Mouse (Mus musculus) limb, embryonic 15.5 days (tissue): ENCODE results near the gene Sgcd. TPM values are rescaled to one million over a fixed set of nuclear protein-coding genes. Genes with fewer than 3 reads are reported as not detected.

ENCODE experiments used
- ATAC-seq: fragments of 200-750 bp; cut with Nextera tagmentation; 2 replicates; pipeline ENCODE4 v1.8.0; 2017; ENCODE audit warnings: low read depth, moderate TSS enrichment; ENCODE audit not compliant: insufficient number of reproducible peaks, low FRiP score, low TSS enrichment
- H3K27ac ChIP-seq: fragments of 300-500 bp; sonication (generic); 2 replicates; pipeline ENCODE4 v1.5.1; 2015; ENCODE audit warnings: moderate library complexity, mild to moderate bottlenecking, inconsistent platforms
- H3K27me3 ChIP-seq: fragments of 300-500 bp; sonication (generic); 2 replicates; pipeline ENCODE4 v1.6.1; 2015; ENCODE audit warnings: inconsistent platforms
- H3K36me3 ChIP-seq: fragments of 300-500 bp; sonication (generic); 2 replicates; pipeline ENCODE4 v1.6.1; 2015; ENCODE audit warnings: inconsistent platforms
- H3K4me1 ChIP-seq: fragments of 300-500 bp; sonication (generic); 2 replicates; pipeline ENCODE4 v1.6.1; 2015; ENCODE audit warnings: inconsistent platforms
- H3K4me2 ChIP-seq: fragments of 300-500 bp; sonication (generic); 2 replicates; pipeline ENCODE4 v1.6.1; 2015; ENCODE audit warnings: mild to moderate bottlenecking, inconsistent platforms
- H3K4me3 ChIP-seq: fragments of 300-500 bp; sonication (generic); 2 replicates; pipeline ENCODE4 v1.5.1; 2015; ENCODE audit warnings: mild to moderate bottlenecking, inconsistent platforms
- H3K9ac ChIP-seq: fragments of 300-500 bp; sonication (generic); 2 replicates; pipeline ENCODE4 v1.6.1; 2015; ENCODE audit warnings: inconsistent platforms
- H3K9me3 ChIP-seq: fragments of 300-500 bp; sonication (generic); 2 replicates; pipeline ENCODE4 v1.6.1; 2016; ENCODE audit warnings: inconsistent platforms
- WGBS: fragments of 180-500 bp; shearing (Covaris S2); methylation state at CpG from one replicate; pipeline ENCODE4 v1.1.7; 2015; 5-methylcytosine and 5-hydroxymethylcytosine counted together
- polyA plus RNA-seq: library from polyadenylated mRNA; unstranded; fragments of >200 nt; fragmentation: Nextera tagmentation; extraction: Ambion mirVana; gene quantifications from 2 replicates; pipeline ENCODE4 v1.2.1, GENCODE M21; 2015

The Sgcd gene
- polyA plus RNA-seq, 1 experiment from 2014 or later = 14.0 TPM

DNA sequence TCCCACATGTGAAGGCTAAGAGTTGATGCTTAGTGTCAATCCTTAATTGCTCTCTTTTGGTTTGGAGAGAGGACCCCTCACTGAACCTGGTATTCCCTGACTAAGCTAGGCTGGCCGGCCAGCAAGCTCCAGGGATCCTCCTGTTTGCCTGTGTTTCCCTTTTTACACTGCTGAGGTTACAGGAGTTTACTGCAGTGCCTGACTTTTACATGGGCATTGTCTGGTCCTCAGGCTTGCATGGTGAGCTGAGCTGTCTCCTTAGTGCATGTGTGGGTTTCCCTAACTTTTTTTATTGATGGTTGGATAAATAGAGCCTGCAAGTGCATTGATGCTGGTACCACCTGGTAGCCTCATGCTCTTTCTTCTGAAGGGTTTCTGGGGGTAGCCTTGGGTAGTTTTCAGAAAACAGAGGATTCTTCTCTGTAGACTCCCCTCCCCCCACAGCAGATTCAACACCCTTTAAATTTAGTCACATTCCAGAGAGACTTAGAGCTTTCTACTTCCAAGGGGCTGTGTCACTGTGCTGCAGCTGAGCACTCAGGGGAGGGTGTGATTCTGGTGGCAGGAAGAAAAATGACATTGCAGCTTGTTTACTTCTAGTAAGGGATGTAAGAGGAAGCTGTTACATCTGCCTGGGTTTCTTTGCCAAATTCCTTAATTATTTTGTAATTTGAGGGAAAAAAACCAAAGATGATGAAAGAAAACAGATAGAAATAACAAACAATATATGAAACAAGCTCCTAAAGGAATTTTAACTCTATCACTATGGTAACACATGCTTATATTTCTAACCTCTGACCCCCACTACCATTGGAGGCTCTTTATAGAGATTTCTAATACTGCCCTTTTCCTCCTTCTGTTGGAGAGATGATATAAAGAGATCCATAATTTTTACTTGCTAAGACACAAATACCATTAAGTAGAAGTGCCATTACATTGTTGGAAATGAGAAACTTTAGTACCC is 831.8 kb downstream of the Sgcd start:
- Histone ChIP-seq H3K4me2 (no peak overlapping the region), H3K9me3 (no peaks in the 10 kb centered on the region), H3K27ac (no peak overlapping the region), H3K9ac (no peak overlapping the region), H3K27me3 (no peaks in the 10 kb centered on the region), H3K36me3 (no peaks in the 10 kb centered on the region), H3K4me1 (no peaks in the 10 kb centered on the region), H3K4me3 (no peak overlapping the region)
- no peak for ATAC-seq
- WGBS = 55% methylated on average over 1 of the region's 1 CpGs

DNA sequence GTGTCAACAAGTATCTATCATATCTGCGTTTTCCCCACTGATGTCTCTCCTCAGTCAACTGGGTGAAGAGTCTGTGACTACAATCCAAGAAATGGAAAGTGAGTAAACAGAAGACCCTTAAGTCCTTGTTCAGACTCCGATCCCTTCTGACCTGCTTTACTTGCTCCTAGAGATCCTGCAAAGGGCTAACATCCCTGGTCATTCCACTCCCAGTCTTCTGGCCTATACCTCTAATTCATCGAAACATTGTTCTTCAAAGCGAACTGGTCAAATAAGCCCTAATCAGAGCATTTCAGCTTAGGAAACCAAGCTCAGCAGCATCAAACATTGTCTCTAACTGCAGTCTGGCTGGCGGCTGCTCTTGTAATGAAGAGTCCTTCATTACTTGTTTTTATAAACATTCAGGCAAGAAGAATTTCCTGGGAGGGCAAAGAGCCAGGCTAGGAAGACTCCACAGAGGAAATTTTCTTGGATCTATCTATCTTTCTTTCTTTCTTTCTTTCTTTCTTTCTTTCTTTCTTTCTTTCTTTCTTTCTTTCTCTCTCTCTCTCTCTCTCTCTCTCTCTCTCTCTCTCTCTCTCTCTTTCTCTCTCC is 833.8 kb downstream of the Sgcd start:
- Histone ChIP-seq H3K9ac (no peak overlapping the region), H3K9me3 (no peaks in the 10 kb centered on the region), H3K4me1 (no peaks in the 10 kb centered on the region), H3K36me3 (no peaks in the 10 kb centered on the region), H3K4me3 (no peak overlapping the region), H3K4me2 (no peak overlapping the region), H3K27me3 (no peaks in the 10 kb centered on the region), H3K27ac (no peak overlapping the region)
- WGBS = 73% methylated on average over 5 of the region's 5 CpGs
- no peak for ATAC-seq

DNA sequence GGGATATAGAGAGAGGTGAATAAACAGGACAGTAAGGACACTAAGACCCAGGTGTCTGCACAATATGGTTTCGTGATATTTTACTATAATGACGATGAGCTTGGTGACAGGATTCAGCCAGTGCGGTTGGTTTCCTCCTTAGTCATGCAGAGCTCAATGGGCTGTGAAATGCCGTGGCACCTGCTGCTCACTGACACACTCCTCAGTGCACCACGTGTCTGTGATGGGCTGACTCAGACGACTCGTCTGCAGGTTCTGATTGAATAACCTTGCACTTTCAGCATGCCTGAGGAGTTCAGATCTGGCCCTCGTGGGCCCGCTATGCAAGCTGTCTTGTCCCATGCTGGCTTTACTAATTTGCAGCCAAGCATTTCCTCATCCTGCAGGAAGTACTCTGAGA is 839.2 kb downstream of the Sgcd start:
- Histone ChIP-seq H3K27ac (no peak overlapping the region), H3K4me1 (no peaks in the 10 kb centered on the region), H3K27me3 (no peaks in the 10 kb centered on the region), H3K36me3 (no peaks in the 10 kb centered on the region), H3K4me2 (no peak overlapping the region), H3K9ac (no peak overlapping the region), H3K9me3 (no peaks in the 10 kb centered on the region), H3K4me3 (no peak overlapping the region)
- ATAC-seq = no peak
- WGBS = 81% methylated on average over 9 of the region's 9 CpGs

DNA sequence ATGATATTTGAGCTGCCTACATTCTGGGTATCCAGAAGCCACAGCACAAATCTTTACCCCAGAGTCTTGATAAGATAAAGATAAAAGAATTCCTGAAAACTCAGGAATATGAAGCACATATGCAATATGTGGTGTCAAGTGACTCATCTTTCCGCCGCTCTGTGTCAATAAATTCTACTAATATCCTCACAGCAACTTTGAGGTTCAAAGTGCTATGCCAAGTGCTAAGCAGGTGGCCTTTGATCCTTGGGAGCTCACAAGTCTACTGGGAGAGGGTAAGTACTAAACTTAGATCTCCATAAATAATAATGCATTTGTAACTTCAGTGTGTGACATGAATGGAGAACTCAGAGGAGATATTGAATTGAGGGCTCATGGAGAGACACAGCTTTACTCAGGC is 848.9 kb downstream of the Sgcd start:
- no peaks in the 10 kb centered on the region for H3K9me3 ChIP-seq
- no peak overlapping the region for H3K4me2 ChIP-seq
- WGBS = 73% methylated on average over 2 of the region's 2 CpGs
- H3K4me3 ChIP-seq = no peak overlapping the region
- H3K9ac ChIP-seq = no peak overlapping the region
- ATAC-seq = no peak
- no peak overlapping the region for H3K27ac ChIP-seq
- no peaks in the 10 kb centered on the region for H3K36me3 ChIP-seq
- no peaks in the 10 kb centered on the region for H3K4me1 ChIP-seq
- H3K27me3 ChIP-seq = no peaks in the 10 kb centered on the region

DNA sequence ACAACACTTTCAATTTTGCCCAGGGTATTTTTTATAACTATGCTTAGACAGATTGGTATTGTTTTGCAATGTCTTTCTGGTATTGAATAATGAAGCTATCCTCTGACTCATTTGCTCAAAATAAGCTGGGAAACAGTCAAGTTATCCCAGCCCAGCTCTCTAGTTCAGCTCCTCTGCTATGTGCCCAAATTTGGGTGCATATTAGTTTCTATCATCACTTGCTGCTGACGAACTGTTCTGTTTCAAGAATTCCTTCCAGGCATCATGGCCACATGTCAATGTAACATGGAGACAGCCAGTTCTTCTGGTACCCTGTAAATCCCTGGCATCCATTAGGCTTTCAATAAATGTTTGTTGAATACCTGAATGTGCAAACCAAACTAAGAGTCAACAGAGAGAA is 849.5 kb downstream of the Sgcd start:
- H3K4me1 ChIP-seq = no peaks in the 10 kb centered on the region
- no peak overlapping the region for H3K4me2 ChIP-seq
- no peaks in the 10 kb centered on the region for H3K36me3 ChIP-seq
- no peak overlapping the region for H3K9ac ChIP-seq
- WGBS = 56% methylated on average over 1 of the region's 1 CpGs
- H3K4me3 ChIP-seq = no peak overlapping the region
- ATAC-seq = no peak
- no peak overlapping the region for H3K27ac ChIP-seq
- H3K27me3 ChIP-seq = no peaks in the 10 kb centered on the region
- no peaks in the 10 kb centered on the region for H3K9me3 ChIP-seq

DNA sequence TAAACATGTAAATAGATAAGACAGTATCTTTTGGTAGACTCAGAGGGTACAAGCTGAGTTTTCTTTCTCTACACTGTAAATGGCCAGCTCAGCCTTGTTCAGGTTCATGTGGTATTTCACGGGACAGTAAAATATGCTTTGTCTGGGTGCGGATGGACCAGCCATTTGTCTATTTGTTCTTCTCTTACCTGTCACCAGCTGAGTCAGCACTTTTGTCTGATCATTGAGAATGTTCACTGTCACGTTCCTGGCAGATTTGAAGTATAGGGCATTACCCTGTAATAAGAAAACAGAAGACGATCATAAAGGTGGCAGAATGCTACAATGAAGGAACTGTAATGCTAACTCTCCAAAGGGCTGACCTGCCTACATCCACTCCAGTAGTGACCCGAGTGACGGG is 856.4 kb downstream of the Sgcd start:
- Histone ChIP-seq H3K4me1 (no peaks in the 10 kb centered on the region), H3K36me3 (no peaks in the 10 kb centered on the region), H3K27me3 (no peaks in the 10 kb centered on the region), H3K4me3 (no peak overlapping the region), H3K9me3 (no peaks in the 10 kb centered on the region), H3K9ac (no peak overlapping the region), H3K27ac (no peak overlapping the region), H3K4me2 (no peak overlapping the region)
- ATAC-seq = no peak
- 90% methylated on average over 6 of the region's 6 CpGs for WGBS

DNA sequence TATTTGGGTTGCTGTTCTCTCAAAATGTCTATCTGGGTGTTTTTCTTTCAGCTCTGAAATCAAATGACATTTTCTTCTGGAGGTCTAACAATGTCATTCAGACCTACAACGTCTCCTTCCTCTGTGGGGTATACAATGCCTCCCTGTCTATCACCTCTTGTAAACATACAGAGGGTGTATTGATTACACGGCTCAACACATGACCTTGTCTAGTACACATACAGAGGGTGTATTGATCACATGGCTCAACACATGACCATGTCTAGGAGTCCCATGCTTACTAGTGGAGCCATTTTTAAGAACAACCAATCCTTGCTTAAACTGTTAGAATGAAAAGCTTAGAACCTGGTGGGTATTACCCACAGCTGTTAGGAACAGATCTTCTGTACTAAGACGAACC is 858.3 kb downstream of the Sgcd start:
- Histone ChIP-seq H3K9ac (no peak overlapping the region), H3K27me3 (no peaks in the 10 kb centered on the region), H3K36me3 (no peaks in the 10 kb centered on the region), H3K27ac (no peak overlapping the region), H3K4me3 (no peak overlapping the region), H3K4me2 (no peak overlapping the region), H3K4me1 (no peaks in the 10 kb centered on the region), H3K9me3 (no peaks in the 10 kb centered on the region)
- no peak for ATAC-seq
- 53% methylated on average over 3 of the region's 3 CpGs for WGBS

DNA sequence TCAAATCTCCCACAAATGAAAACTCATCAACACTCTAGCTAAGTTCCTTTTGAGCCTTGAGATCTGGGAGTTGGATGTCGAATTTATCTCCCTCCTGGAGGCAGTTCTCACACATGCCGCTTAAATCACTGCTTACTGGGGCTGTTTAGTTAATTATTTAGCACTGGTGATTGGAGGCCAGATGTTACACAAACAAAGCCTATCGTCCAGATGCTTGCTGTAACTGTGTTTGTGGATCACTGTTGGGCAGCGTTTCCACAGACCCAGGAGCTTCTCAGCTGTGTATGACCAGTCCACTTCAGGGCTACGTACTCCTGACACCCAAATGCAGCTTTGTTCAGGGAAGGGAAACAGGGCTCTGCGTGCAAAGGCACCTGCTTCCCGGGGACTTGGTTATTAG is 858.8 kb downstream of the Sgcd start:
- H3K4me1 ChIP-seq = no peaks in the 10 kb centered on the region
- H3K27me3 ChIP-seq = no peaks in the 10 kb centered on the region
- no peaks in the 10 kb centered on the region for H3K9me3 ChIP-seq
- ATAC-seq = no peak
- H3K36me3 ChIP-seq = no peaks in the 10 kb centered on the region
- no peak overlapping the region for H3K4me2 ChIP-seq
- WGBS = 33% methylated on average over 7 of the region's 7 CpGs
- H3K27ac ChIP-seq = no peak overlapping the region
- no peak overlapping the region for H3K9ac ChIP-seq
- H3K4me3 ChIP-seq = no peak overlapping the region

DNA sequence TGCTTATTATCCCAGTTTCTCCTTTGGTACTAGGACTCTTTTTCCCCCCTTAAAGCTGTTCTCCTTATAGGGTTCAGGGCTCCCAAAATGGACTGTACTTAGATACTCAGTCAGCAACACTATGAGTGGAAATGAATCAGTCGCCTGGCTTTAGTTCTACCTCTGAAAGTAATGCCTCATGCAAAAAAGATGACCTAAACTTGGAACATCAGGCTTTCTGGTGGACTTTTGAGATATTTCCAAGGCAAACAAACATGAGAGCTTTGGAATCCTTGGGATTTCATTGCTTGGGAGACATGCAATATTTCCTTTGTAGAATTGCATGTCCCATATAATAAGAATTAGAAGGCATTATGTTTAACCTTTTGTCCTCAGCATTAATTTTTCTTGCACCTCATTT is 859.6 kb downstream of the Sgcd start:
- ATAC-seq = no peak
- 72% methylated on average over 1 of the region's 1 CpGs for WGBS
- H3K4me3 ChIP-seq = no peak overlapping the region
- H3K9ac ChIP-seq = no peak overlapping the region
- no peaks in the 10 kb centered on the region for H3K27me3 ChIP-seq
- H3K9me3 ChIP-seq = no peaks in the 10 kb centered on the region
- no peak overlapping the region for H3K27ac ChIP-seq
- no peaks in the 10 kb centered on the region for H3K36me3 ChIP-seq
- H3K4me1 ChIP-seq = no peaks in the 10 kb centered on the region
- no peak overlapping the region for H3K4me2 ChIP-seq

DNA sequence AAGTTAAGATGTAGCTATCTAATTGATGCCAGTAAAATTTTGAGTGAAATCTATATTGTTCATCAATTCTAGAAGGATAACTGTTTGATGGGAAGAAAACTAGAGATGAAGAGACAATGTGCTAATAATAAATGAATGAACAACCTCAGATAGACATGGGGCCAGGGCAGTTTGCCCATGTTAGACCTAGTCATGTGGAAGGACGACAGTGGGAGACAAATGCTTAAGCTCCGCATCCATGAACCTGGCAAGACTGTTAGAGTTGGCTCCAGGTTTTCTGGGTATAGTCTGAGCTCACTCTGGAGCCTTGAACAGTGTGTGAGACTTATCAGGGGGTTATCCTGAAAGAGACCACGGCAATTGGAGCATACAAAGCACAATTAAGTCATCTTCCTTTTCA is 860.4 kb downstream of the Sgcd start:
- Histone ChIP-seq H3K27me3 (no peaks in the 10 kb centered on the region), H3K27ac (no peak overlapping the region), H3K4me2 (no peak overlapping the region), H3K36me3 (no peaks in the 10 kb centered on the region), H3K9ac (no peak overlapping the region), H3K4me3 (no peak overlapping the region), H3K4me1 (no peaks in the 10 kb centered on the region), H3K9me3 (no peaks in the 10 kb centered on the region)
- WGBS = 80% methylated on average over 3 of the region's 3 CpGs
- no peak for ATAC-seq

DNA sequence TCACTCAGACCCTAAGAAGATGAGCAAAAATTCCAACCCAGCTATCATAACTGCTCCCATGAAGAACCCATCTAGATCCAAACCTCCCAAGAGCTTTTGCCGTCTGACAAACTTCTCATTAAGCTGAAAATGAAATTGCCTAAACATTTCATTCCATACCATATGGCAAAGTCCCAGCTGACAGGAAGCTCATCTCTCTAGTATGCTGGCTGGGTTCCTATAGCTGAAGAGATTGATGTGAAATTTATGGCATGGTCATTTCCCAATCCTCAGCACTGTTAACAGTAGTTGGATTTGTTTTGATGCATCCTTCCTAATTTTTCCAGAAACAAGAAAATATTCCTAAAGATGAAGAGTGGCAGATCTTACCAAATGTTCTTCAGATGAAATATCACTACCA is 867.9 kb downstream of the Sgcd start:
- Histone ChIP-seq H3K4me1 (no peaks in the 10 kb centered on the region), H3K9ac (no peak overlapping the region), H3K4me2 (no peak overlapping the region), H3K27ac (no peak overlapping the region), H3K9me3 (no peaks in the 10 kb centered on the region), H3K36me3 (no peaks in the 10 kb centered on the region), H3K4me3 (no peak overlapping the region), H3K27me3 (no peaks in the 10 kb centered on the region)
- 65% methylated on average over 1 of the region's 1 CpGs for WGBS
- ATAC-seq = no peak

DNA sequence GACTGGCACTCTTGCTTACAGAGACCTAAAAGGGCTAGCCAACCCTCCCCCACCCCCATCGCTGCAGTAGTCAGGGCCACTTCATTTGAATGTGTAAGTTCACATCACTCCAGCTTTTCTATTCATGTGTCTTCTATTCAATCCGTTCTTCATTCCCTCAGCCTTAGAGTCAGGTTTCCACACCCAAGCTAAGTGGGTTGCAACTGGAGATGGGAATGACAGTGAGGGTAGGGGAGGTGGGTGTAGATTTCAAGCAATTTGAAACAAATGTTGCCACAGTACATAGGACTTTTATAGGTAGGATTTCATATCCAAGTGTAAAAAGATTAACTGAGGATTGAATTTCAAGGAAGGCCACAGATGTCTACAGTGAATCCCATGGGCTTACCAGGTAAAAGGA is 870.9 kb downstream of the Sgcd start:
- ATAC-seq = no peak

More for the DNA sequence above, 870.9 kb downstream of the Sgcd start:
- H3K9me3 ChIP-seq = no peaks in the 10 kb centered on the region
- no peak overlapping the region for H3K4me3 ChIP-seq
- 42% methylated on average over 2 of the region's 2 CpGs for WGBS
- H3K36me3 ChIP-seq = no peaks in the 10 kb centered on the region
- no peak overlapping the region for H3K9ac ChIP-seq
- H3K4me1 ChIP-seq = 0 out of 2 replicates have a peak, but pooled peaks cover 4% of the 10 kb centered on the region
- no peak overlapping the region for H3K4me2 ChIP-seq
- H3K27ac ChIP-seq = no peak overlapping the region
- H3K27me3 ChIP-seq = no peaks in the 10 kb centered on the region
